Mouse (Mus musculus): ENCODE results near the gene Cadm4. TPM values are rescaled to one million over a fixed set of nuclear protein-coding genes. Genes with fewer than 3 reads are reported as not detected.

Cadm4 gene
- polyA plus RNA-seq (2012; fragmentation: generic; extraction: Trizol): under 1 TPM; 0.27 to 0.57 TPM

GRCm38 (mm10) chr7:24481474-24482207 is at the start of gene Cadm4:
Gene Cadm4 (plus strand): TSS chr7:24482023.

GRCm38 (mm10) chr7:24451855-24452311 is 29.9 kb upstream of the Cadm4 start, which contains the start of gene Irgc1:
Gene Irgc1 (minus strand): TSS chr7:24452297.

GRCm38 (mm10) chr7:24462388-24463319 is 19.2 kb upstream of the Cadm4 start, which contains the start of gene Plaur:
Gene Plaur (plus strand): TSS chr7:24462484.

GRCm38 (mm10) chr7:24506838-24507725 is 25.3 kb downstream of the Cadm4 start, which contains the start of gene Zfp428:
Gene Zfp428 (plus strand): TSS chr7:24507006.

GRCm38 (mm10) chr7:24512355-24512754 is 30.5 kb downstream of the Cadm4 start, which contains the start of gene AC161166.1:
Gene AC161166.1 (minus strand): TSS chr7:24512455.

GRCm38 (mm10) chr7:24530062-24530931 is 48.5 kb downstream of the Cadm4 start, which contains the start of gene Irgq:
Gene Irgq (plus strand): TSS chr7:24530689.

GRCm38 (mm10) chr7:24546068-24546614 is 64.3 kb downstream of the Cadm4 start, which contains the start of the genes Pinlyp and Xrcc1:
Gene Pinlyp (minus strand): TSS chr7:24546118.
Gene Xrcc1 (plus strand): TSS chr7:24546289.

Other genes with a start within 250 kb of the Cadm4 start
- gene Zfp109, start 244.5 kb upstream of the Cadm4 start, polyA plus RNA-seq (2012; fragmentation: generic; extraction: Trizol): under 1 TPM; 0.05 to 0.38 TPM
- 1 to 10 TPM in 1 of 2 experiments, under 1 TPM in 1; 0.07 to 1.8 TPM for gene Zfp108, start 227.2 kb upstream of the Cadm4 start, polyA plus RNA-seq (2012; fragmentation: generic; extraction: Trizol)
- gene Zfp93, start 211.6 kb upstream of the Cadm4 start, polyA plus RNA-seq (2012; fragmentation: generic; extraction: Trizol): 1 to 10 TPM in 1 of 2 experiments, under 1 TPM in 1; 0.62 to 4.0 TPM
- gene Zfp61, start 180.8 kb upstream of the Cadm4 start, polyA plus RNA-seq (2012; fragmentation: generic; extraction: Trizol): 10 to 100 TPM in 1 of 2 experiments, 1 to 10 TPM in 1; 1.9 to 12.7 TPM
- 1 to 10 TPM; 1.1 to 4.7 TPM for gene Zfp94, start 165.4 kb upstream of the Cadm4 start, polyA plus RNA-seq (2012; fragmentation: generic; extraction: Trizol)
- gene Tescl, start 148.1 kb upstream of the Cadm4 start, polyA plus RNA-seq (2012; fragmentation: generic; extraction: Trizol): not detected
- gene Lypd5, start 132.8 kb upstream of the Cadm4 start, polyA plus RNA-seq (2012; fragmentation: generic; extraction: Trizol): not detected
- gene Kcnn4, start 111.8 kb upstream of the Cadm4 start, polyA plus RNA-seq (2012; fragmentation: generic; extraction: Trizol): 10 to 100 TPM; 28.9 to 90.8 TPM
- 10 to 100 TPM; 16.1 to 17.6 TPM for gene Smg9, start 82.4 kb upstream of the Cadm4 start, polyA plus RNA-seq (2012; fragmentation: generic; extraction: Trizol)
- under 1 TPM in 1 of 2 experiments, not detected in 1; 0.07 TPM for gene Irgc1, start 29.7 kb upstream of the Cadm4 start, polyA plus RNA-seq (2012; fragmentation: generic; extraction: Trizol)
- 10 to 100 TPM in 1 of 2 experiments, 1 to 10 TPM in 1; 5.0 to 32.8 TPM for gene Plaur, start 19.5 kb upstream of the Cadm4 start, polyA plus RNA-seq (2012; fragmentation: generic; extraction: Trizol)
- gene Zfp428, start 25.0 kb downstream of the Cadm4 start, polyA plus RNA-seq (2012; fragmentation: generic; extraction: Trizol): 10 to 100 TPM; 25.3 to 58.2 TPM
- gene AC161166.1, start 30.4 kb downstream of the Cadm4 start, polyA plus RNA-seq (2012; fragmentation: generic; extraction: Trizol): under 1 TPM; 0.06 to 0.09 TPM
- gene Irgq, start 48.7 kb downstream of the Cadm4 start, polyA plus RNA-seq (2012; fragmentation: generic; extraction: Trizol): 10 to 100 TPM in 1 of 2 experiments, 1 to 10 TPM in 1; 2.1 to 10.9 TPM
- under 1 TPM in 1 of 2 experiments, not detected in 1; 0.13 TPM for gene Pinlyp, start 64.1 kb downstream of the Cadm4 start, polyA plus RNA-seq (2012; fragmentation: generic; extraction: Trizol)
- gene Xrcc1, start 64.3 kb downstream of the Cadm4 start, polyA plus RNA-seq (2012; fragmentation: generic; extraction: Trizol): 10 to 100 TPM; 39.6 to 44.0 TPM
- 10 to 100 TPM; 13.1 to 29.9 TPM for gene Ethe1, start 105.5 kb downstream of the Cadm4 start, polyA plus RNA-seq (2012; fragmentation: generic; extraction: Trizol)
- gene Zfp575, start 105.6 kb downstream of the Cadm4 start, polyA plus RNA-seq (2012; fragmentation: generic; extraction: Trizol): under 1 TPM in 1 of 2 experiments, not detected in 1; 0.05 TPM
- gene Phldb3, start 128.7 kb downstream of the Cadm4 start, polyA plus RNA-seq (2012; fragmentation: generic; extraction: Trizol): under 1 TPM; 0.46 to 0.84 TPM
- not detected for gene Lypd3, start 154.5 kb downstream of the Cadm4 start, polyA plus RNA-seq (2012; fragmentation: generic; extraction: Trizol)
- under 1 TPM in 1 of 2 experiments, not detected in 1; 0.05 TPM for gene Tex101, start 194.7 kb downstream of the Cadm4 start, polyA plus RNA-seq (2012; fragmentation: generic; extraction: Trizol)
- not detected for gene BC049730, start 227.2 kb downstream of the Cadm4 start, polyA plus RNA-seq (2012; fragmentation: generic; extraction: Trizol)
- gene Gm4763, start 244.9 kb downstream of the Cadm4 start, polyA plus RNA-seq (2012; fragmentation: generic; extraction: Trizol): not detected